Mouse (Mus musculus) urinary bladder, postnatal 0 days (tissue): ENCODE results near the gene Polr2f. TPM values are rescaled to one million over a fixed set of nuclear protein-coding genes. Genes with fewer than 3 reads are reported as not detected.

Experiments used
- polyA plus RNA-seq: library from polyadenylated mRNA; unstranded; fragments of >200 nt; fragmentation: Nextera tagmentation; extraction: Ambion mirVana; gene quantifications from 2 replicates; pipeline ENCODE4 v1.2.1, GENCODE M21; 2015

The Polr2f gene
- 249 and 260 TPM in 2 replicates for polyA plus RNA-seq

DNA sequence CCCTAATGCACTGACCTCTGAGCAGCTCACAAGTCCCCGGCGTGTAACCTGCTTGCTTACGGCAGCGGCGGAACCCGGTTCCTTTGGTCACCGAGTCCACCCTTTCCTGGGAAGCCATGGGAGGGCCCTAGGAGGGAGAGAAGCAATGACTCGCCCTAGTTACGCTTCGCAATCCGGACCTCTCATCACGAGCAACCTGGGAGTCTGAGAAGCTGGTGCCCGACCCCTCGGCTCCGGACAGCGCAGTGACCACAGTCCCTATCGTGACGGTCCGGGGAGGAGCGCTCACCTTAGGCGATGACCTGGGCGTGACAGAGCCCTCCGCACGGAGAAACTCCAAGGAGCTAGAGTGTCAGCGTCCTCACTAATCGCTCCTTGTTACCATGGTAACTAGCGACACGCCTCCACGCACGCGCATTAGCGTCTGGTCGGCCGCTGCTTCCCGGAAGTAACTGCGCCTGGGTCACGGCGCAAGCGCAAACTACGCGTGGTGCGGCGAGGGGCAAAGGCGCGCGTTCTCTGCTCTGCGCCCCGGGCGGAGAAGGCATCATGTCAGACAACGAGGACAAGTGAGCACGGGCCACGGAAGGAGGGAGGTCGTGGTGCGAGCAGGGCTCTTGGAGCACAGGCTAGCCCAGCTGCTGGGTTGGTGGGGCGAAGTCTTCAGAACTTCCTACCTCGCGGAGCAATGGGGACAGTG lies at the start of gene Polr2f, which contains the start of gene 1700088E04Rik:
Polr2f (plus strand) TSS at position 144 of the 700 bp plus-strand sequence.
1700088E04Rik (minus strand) TSS at position 388 of the 700 bp plus-strand sequence.

DNA sequence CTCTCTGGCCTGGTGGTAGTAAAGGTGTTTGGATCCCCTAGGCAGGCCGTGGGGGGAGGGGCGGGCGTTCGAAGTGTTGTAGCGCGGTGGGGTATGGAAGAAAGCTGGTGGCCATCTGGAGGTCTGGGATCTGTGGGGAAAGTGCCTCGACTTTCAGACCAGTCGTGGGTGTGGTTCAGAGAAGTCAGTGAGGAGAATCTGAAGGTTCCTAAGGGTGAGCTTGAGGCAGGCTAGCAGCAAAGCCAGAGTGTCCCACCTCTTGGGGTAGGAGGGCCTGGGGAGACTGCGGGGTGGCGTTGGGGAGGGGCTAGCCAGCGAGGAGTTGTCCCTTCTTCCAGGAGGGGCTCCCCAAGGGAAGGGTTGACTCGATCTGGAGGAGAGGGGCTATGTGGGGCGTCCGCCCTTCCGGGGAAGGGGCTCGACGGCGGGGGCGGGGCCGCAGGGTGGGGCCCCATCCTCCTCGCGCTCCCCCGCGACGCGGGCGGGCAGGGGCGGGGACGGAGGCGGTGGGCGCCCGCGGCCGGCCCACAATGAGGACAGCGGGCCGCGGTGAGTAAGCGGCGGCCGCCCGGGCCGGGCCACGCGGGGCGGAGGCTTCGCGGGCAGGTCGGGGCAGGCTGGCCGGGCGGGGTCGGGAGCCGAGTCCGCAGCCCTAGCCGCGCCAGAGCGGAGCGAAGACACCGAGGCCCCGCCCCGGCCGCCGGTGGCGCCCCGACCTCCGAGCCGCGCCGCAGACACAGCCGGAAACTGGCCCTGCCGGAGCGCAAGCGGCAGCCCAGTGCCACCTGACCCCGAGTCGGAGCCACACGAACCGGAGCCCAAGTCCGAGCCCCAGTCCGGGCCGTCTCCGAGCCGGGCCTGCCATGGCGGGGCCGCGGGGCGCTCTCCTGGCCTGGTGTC lies 32.1 kb upstream of the Polr2f start, which contains the start of gene Micall1:
Micall1 (plus strand) TSS at position 478 of the 900 bp plus-strand sequence.

GRCm38 (mm10) chr15:79165140-79165539 lies 24.3 kb downstream of the Polr2f start, which contains the start of gene Sox10:
Gene Sox10 (minus strand): TSS chr15:79165240.

Other genes with a start within 250 kb of the Polr2f start
- gene Gm49510, start 241.3 kb upstream of the Polr2f start, polyA plus RNA-seq: 0.19 and 0.22 TPM in 2 replicates
- 15.0 and 16.9 TPM in 2 replicates for gene Sh3bp1, start 241.2 kb upstream of the Polr2f start, polyA plus RNA-seq
- 2.6 and 3.3 TPM in 2 replicates for gene Pdxp, start 227.1 kb upstream of the Polr2f start, polyA plus RNA-seq
- gene Lgals1, start 214.3 kb upstream of the Polr2f start, polyA plus RNA-seq: 2,081 and 2,305 TPM in 2 replicates
- 33.8 and 37.6 TPM in 2 replicates for gene Nol12, start 206.1 kb upstream of the Polr2f start, polyA plus RNA-seq
- 45.0 and 55.5 TPM in 2 replicates for gene Triobp, start 193.3 kb upstream of the Polr2f start, polyA plus RNA-seq
- gene H1f0, start 112.6 kb upstream of the Polr2f start, polyA plus RNA-seq: 274 and 300 TPM in 2 replicates
- gene Galr3, start 99.1 kb upstream of the Polr2f start, polyA plus RNA-seq: not detected in 2 replicates
- gene Ankrd54, start 78.1 kb upstream of the Polr2f start, polyA plus RNA-seq: 21.2 and 22.3 TPM in 2 replicates
- gene Eif3l, start 65.8 kb upstream of the Polr2f start, polyA plus RNA-seq: 133 and 143 TPM in 2 replicates
- gene Micall1, start 32.1 kb upstream of the Polr2f start, polyA plus RNA-seq: 22.6 and 23.7 TPM in 2 replicates
- gene 1700088E04Rik, start 244 bp downstream of the Polr2f start, polyA plus RNA-seq: 7.5 and 8.7 TPM in 2 replicates
- 1.3 and 1.8 TPM in 2 replicates for gene Sox10, start 24.2 kb downstream of the Polr2f start, polyA plus RNA-seq
- gene Pick1, start 88.2 kb downstream of the Polr2f start, polyA plus RNA-seq: 17.8 and 18.8 TPM in 2 replicates
- 0.34 and 0.49 TPM in 2 replicates for gene Gm49486, start 88.4 kb downstream of the Polr2f start, polyA plus RNA-seq
- gene Slc16a8, start 113.8 kb downstream of the Polr2f start, polyA plus RNA-seq: 0.21 and 0.25 TPM in 2 replicates
- 0.98 and 1.1 TPM in 2 replicates for gene Baiap2l2, start 144.5 kb downstream of the Polr2f start, polyA plus RNA-seq
- 8.2 and 8.4 TPM in 2 replicates for gene Pla2g6, start 187.4 kb downstream of the Polr2f start, polyA plus RNA-seq
- gene Maff, start 205.6 kb downstream of the Polr2f start, polyA plus RNA-seq: 6.4 and 10.1 TPM in 2 replicates